Mouse (Mus musculus): ENCODE results near the gene Zyg11a.

DNA sequence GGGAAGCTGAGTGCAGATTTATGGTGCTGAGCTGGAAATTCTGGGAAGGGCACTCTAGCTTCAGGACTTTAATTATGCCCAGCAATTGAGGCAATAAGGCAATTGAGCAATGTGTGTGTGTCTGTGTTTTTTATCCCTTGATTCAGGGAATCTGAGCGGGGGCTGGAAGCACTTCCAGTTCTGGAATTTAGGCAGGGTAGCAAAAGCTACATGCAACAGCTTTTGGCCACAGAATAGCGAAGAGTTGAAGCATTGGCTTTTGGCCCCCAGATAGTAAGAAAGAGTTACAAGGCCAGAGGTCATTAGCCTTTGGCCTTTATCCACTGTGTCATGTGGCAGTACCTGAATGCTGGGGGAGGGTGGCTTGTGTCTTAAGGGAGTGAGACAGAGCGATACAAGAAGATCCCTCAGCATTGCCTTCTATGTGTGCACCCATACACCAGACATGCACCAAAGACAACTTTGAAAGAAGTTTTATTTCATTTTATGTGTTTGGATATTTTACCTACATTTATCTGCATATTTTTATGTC, 7.6 kb upstream of the Zyg11a start:
- TF ChIP-seq POLR2A (IDR thresholded peaks at IDR 0.05; ENCODE audit: borderline replicate concordance, control insufficient read depth, low read depth, low read length) (no peak), CTCF (IDR thresholded peaks at IDR 0.05; ENCODE audit: control insufficient read depth, insufficient read depth, low read length) (no peak)

Data from bone marrow, adult 2 months (tissue).